Mouse (Mus musculus): ENCODE results near the gene Map3k21.

GRCm38 (mm10) chr8:125920281-125920680, 10.0 kb downstream of the Map3k21 start:
- TF ChIP-seq MAFK (IDR thresholded peaks at IDR 0.05; ENCODE audit: insufficient replicate concordance, low read length) (no peak), E2F4 (IDR thresholded peaks at IDR 0.05; ENCODE audit: insufficient replicate concordance, low read depth, low read length) (no peak), UBTF (IDR thresholded peaks at IDR 0.05; ENCODE audit: low read depth, low read length) (no peak), CTCF (conservative IDR thresholded peaks at IDR 0.05 in 1 of 2, IDR thresholded peaks at IDR 0.05 in 1 of 2; ENCODE audit: low read depth in 2 of 2, low read length in 2 of 2) (no peak), EP300 (IDR thresholded peaks at IDR 0.05; ENCODE audit: low read length) (no peak), ZMIZ1 (IDR thresholded peaks at IDR 0.05; ENCODE audit: low read depth, low read length) (no peak), USF1 (IDR thresholded peaks at IDR 0.05; ENCODE audit: low read depth, low read length) (no peak), KAT2A (IDR thresholded peaks at IDR 0.05; ENCODE audit: insufficient replicate concordance, low read length) (no peak), POLR2A (IDR thresholded peaks at IDR 0.05; ENCODE audit: low read depth, low read length) (no peak), NELFE (IDR thresholded peaks at IDR 0.05; ENCODE audit: low read depth, low read length) (no peak), ETS1 (conservative IDR thresholded peaks at IDR 0.05; ENCODE audit: low read depth, low read length) (no peak)
